Mouse (Mus musculus): ENCODE data around the gene Stard13.

DNA sequence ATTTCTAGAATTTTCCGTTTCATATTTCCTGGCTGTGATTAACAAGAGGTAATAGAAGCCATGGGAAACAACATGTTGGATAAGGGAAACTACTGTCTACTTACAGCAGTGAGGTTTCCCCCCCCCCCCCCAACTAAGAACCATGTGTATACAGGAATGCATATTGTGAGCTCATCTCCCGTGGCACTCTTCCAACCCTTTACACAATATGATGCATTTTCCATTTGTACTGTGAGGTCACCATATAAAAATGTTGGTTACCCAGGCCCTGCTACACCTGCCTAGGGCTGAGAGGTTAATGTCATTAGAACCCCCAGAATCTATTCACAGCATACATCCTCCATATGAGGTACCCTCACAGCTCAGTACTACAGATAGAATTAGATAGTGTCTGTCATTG, 115.8 kb downstream of the Stard13 start:
- TF ChIP-seq POLR2A (IDR thresholded peaks at IDR 0.05; ENCODE audit: low read depth, low read length) (no peak), CTCF (IDR thresholded peaks at IDR 0.05; ENCODE audit: extremely low read depth, insufficient read depth, insufficient read length, insufficient replicate concordance) (no peak)
